ENCODE assay signal across 28 mouse cellular contexts in genomic region chr1:56684512-56684911, GRCm38 (mm10). TPM values are rescaled to one million over a fixed set of nuclear protein-coding genes. Genes with fewer than 3 reads are reported as not detected.
"Had no signal": no experiment of that assay in that cellular context is flagged by ENCODE, and none has a peak within 500 bp of the region (broad histone marks: within the 10 kb centered on the region; RNA-seq: fewer than 3 reads in every experiment).

No protein-coding gene starts in this region.

- H3K36me3 ChIP-seq: liver, embryonic 13.5 days; lung, embryonic 15.5 days; midbrain, embryonic 10.5 days; midbrain, embryonic 13.5 days had no signal

- H3K4me3 ChIP-seq: left cerebral cortex, adult 2 months; liver, embryonic 13.5 days; lung, embryonic 15.5 days; megakaryocyte, embryonic 14.5 days; midbrain, embryonic 10.5 days; midbrain, embryonic 13.5 days had no signal

- ATAC-seq: midbrain, embryonic 13.5 days had no signal

- H3K4me2 ChIP-seq: liver, embryonic 13.5 days; lung, embryonic 15.5 days; midbrain, embryonic 13.5 days had no signal

- H3K9me3 ChIP-seq: liver, embryonic 13.5 days; lung, embryonic 15.5 days; megakaryocyte, embryonic 14.5 days; midbrain, embryonic 10.5 days; midbrain, embryonic 13.5 days had no signal

- H3K9ac ChIP-seq: liver, embryonic 13.5 days; lung, embryonic 15.5 days; midbrain, embryonic 13.5 days had no signal

- H3K27me3 ChIP-seq: liver, embryonic 13.5 days; lung, embryonic 15.5 days; megakaryocyte, embryonic 14.5 days; midbrain, embryonic 13.5 days had no signal

- DNase-seq: kidney, postnatal 10 days; kidney, postnatal 36 days; layer of hippocampus, postnatal 36 days; liver, embryonic 13.5 days; lung, postnatal 10 days; lung, postnatal 36 days; thymus, adult 18-20 months; thymus, postnatal 36 days had no signal

- H3K4me1 ChIP-seq: liver, embryonic 13.5 days; lung, embryonic 15.5 days; megakaryocyte, embryonic 14.5 days; midbrain, embryonic 10.5 days; midbrain, embryonic 13.5 days had no signal

- H3K27ac ChIP-seq: left cerebral cortex, adult 2 months; liver, embryonic 13.5 days; lung, embryonic 15.5 days; midbrain, embryonic 10.5 days; midbrain, embryonic 13.5 days had no signal

RNA-seq across cellular contexts. Expression of gene Hsfy2, which starts 47.3 kb away (rescaled TPM):
- total RNA-seq: layer of hippocampus, adult 8-10 months; layer of hippocampus, postnatal 10 days; layer of hippocampus, postnatal 36 days; left cerebral cortex, adult 2 months; left cerebral cortex, postnatal 10 days; left cerebral cortex, postnatal 36 days; liver, adult 2 months; midbrain, postnatal 0 days had no signal
- polyA plus RNA-seq: limb, embryonic 11.5 days; limb, embryonic 14.5 days; liver, adult 2 months; liver, embryonic 13.5 days; liver, embryonic 16.5 days; lung, embryonic 15.5 days; midbrain, embryonic 10.5 days; midbrain, embryonic 13.5 days; midbrain, postnatal 0 days; neural tube, embryonic 11.5 days; neural tube, embryonic 14.5 days; small intestine, adult 2 months; spleen, adult 2 months; stomach, embryonic 16.5 days; urinary bladder, adult 2 months had no signal
